ENCODE assay signal across 12 mouse cellular contexts in the genomic region with DNA sequence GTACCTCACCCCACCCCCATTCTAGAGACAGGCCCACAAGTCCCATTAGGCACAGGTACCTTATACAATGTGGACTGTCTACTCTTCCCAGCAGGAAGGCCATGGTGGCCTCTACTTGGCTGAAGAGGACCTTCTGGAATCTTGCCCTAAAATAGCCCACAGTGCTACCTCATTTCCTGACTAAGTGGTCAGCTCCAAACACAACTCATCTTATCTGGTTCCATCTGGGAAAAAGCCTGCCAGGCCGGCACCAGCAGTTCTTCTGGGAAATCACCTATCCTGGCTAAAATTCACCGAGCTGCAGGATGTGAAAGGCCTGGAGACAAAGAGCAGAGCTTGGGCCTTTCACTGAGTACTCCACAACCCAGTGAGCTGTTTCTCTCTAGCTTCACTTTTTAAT.
A peak's percentile ranks its signal among the peaks of the same experiment; 100 is the strongest.
DNase-seq lines count a peak whose midpoint lies in the region; ATAC-seq and TF ChIP-seq lines count a peak whose summit lies in the region.
"Had no signal": no experiment of that assay in that cellular context is flagged by ENCODE, and none has a peak within 500 bp of the region (broad histone marks: within the 10 kb centered on the region; RNA-seq: fewer than 3 reads in every experiment).

No protein-coding gene starts in this region.

- peaks cover 27% of the 10 kb centered on the region for H3K4me1 ChIP-seq in lung, embryonic 15.5 days
- H3K4me1 ChIP-seq in heart, embryonic 13.5 days = peaks cover 22% of the 10 kb centered on the region
- peaks cover 18% of the 10 kb centered on the region for H3K4me1 ChIP-seq in limb, embryonic 10.5 days

- H3K27me3 ChIP-seq in lung, embryonic 15.5 days = no peaks in the 10 kb centered on the region
- H3K27me3 ChIP-seq in heart, embryonic 13.5 days (replicated peaks) = peaks cover 6% of the 10 kb centered on the region; the same call in 1 of the 2 replicates
- no peaks in the 10 kb centered on the region for H3K27me3 ChIP-seq in limb, embryonic 10.5 days (ENCODE audit: low read depth, poor library complexity, severe bottlenecking)

- H3K9ac ChIP-seq in lung, embryonic 15.5 days = no peak overlapping the region
- H3K9ac ChIP-seq in heart, embryonic 13.5 days = no peak overlapping the region
- H3K9ac ChIP-seq: liver, embryonic 15.5 days had no signal

- no peak for TF ChIP-seq CTCF in left cerebral cortex, adult 2 months (IDR thresholded peaks at IDR 0.05)

- H3K4me2 ChIP-seq in lung, embryonic 15.5 days = no peak overlapping the region
- no peak overlapping the region for H3K4me2 ChIP-seq in heart, embryonic 13.5 days
- H3K4me2 ChIP-seq: liver, embryonic 15.5 days had no signal

- H3K36me3 ChIP-seq in lung, embryonic 15.5 days = no peaks in the 10 kb centered on the region
- H3K36me3 ChIP-seq in heart, embryonic 13.5 days = no peaks in the 10 kb centered on the region
- H3K36me3 ChIP-seq in limb, embryonic 10.5 days = no peaks in the 10 kb centered on the region
- H3K36me3 ChIP-seq: liver, embryonic 15.5 days; midbrain, embryonic 10.5 days had no signal

- intact Hi-C loops in left cerebral cortex, adult 2 months (cut with DNase I) = loop anchor here (5.0 kb wide), 2 partner anchors 82 to 173 kb away; no protein-coding TSS in a partner anchor

- H3K27ac ChIP-seq in lung, embryonic 15.5 days = peak overlapping the region; percentile 78
- H3K27ac ChIP-seq in heart, embryonic 13.5 days (replicated peaks) = peak overlapping the region; percentile 78
- 0 out of 2 replicates have a peak overlapping the region, but pooled peaks have one; percentile 7 for H3K27ac ChIP-seq in limb, embryonic 10.5 days
- no peak overlapping the region for H3K27ac ChIP-seq in left cerebral cortex, adult 2 months
- H3K27ac ChIP-seq: liver, embryonic 15.5 days; midbrain, embryonic 10.5 days had no signal

- no peak for ATAC-seq in lung, embryonic 15.5 days (ENCODE audit: borderline replicate concordance, extremely low read depth, low FRiP score, low TSS enrichment)
- no peak for ATAC-seq in heart, embryonic 13.5 days (ENCODE audit: extremely low read depth, insufficient number of reproducible peaks, low FRiP score, low TSS enrichment)

- H3K9me3 ChIP-seq in lung, embryonic 15.5 days = no peaks in the 10 kb centered on the region
- no peaks in the 10 kb centered on the region for H3K9me3 ChIP-seq in heart, embryonic 13.5 days
- H3K9me3 ChIP-seq in limb, embryonic 10.5 days (replicated peaks) = no peaks in the 10 kb centered on the region
- H3K9me3 ChIP-seq: liver, embryonic 15.5 days; midbrain, embryonic 10.5 days had no signal

- H3K4me3 ChIP-seq in lung, embryonic 15.5 days = no peak overlapping the region
- H3K4me3 ChIP-seq in heart, embryonic 13.5 days = no peak overlapping the region
- H3K4me3 ChIP-seq in limb, embryonic 10.5 days = no peak overlapping the region
- no peak overlapping the region for H3K4me3 ChIP-seq in left cerebral cortex, adult 2 months
- H3K4me3 ChIP-seq: liver, embryonic 15.5 days; midbrain, embryonic 10.5 days had no signal

- peak; percentile 96 for DNase-seq in heart, adult 11 months
- DNase-seq in heart, postnatal 4 days = no peak
- no peak for DNase-seq in lung, postnatal 4 days
- no peak for DNase-seq in limb, embryonic 10.5 days (ENCODE audit: low spot score)
- no peak for DNase-seq in embryo, embryonic 11 days
- no peak for DNase-seq in left cerebral cortex, adult 2 months (ENCODE audit: extremely low spot score in 1 of 2, low spot score in 2 of 2)
- DNase-seq: cerebellum, postnatal 14 days; thymus, adult 18-20 months had no signal

- WGBS in lung, embryonic 15.5 days = 65% methylated on average over 2 of the region's 2 CpGs
- 40% methylated on average over 2 of the region's 2 CpGs for WGBS in heart, embryonic 13.5 days
- 75% methylated on average over 2 of the region's 2 CpGs for WGBS in limb, embryonic 10.5 days
